Mouse (Mus musculus): ENCODE measurements around the gene Asna1. TPM values are rescaled to one million over a fixed set of nuclear protein-coding genes. Genes with fewer than 3 reads are reported as not detected.

The Asna1 gene
- polyA plus RNA-seq, 1 experiment from 2014 or later, result 130 TPM

GRCm38 (mm10) chr8:84969241-84970134 is 55.6 kb downstream of the Asna1 start, which contains the start of the genes Gm49661, Prdx2 and Rnaseh2a:
Gene Gm49661, minus strand, starts transcription at chr8:84969433.
Gene Prdx2, plus strand, starts transcription at chr8:84969587.
Gene Rnaseh2a, minus strand, starts transcription at chr8:84969767.
- Histone ChIP-seq H3K27me3 (ENCODE audit: control insufficient read depth, insufficient read depth, low read length) (no peaks in the 10 kb centered on the region), H3K4me2 (ENCODE audit: low read depth) (peak within 1 kb of the TSS; percentile 83), H3K4me3 (ENCODE audit: low read depth, low read length) (peak within 1 kb of the TSS; percentile 77), H3K9me3 (ENCODE audit: control insufficient read depth, low read length) (no peaks in the 10 kb centered on the region), H3K4me1 (ENCODE audit: control insufficient read depth, insufficient read depth, low read length) (peaks cover 16% of the 10 kb centered on the region), H3K36me3 (ENCODE audit: control insufficient read depth, insufficient read depth, low read length) (no peaks in the 10 kb centered on the region; the same call in 1 of the 2 replicates), H3K27ac (ENCODE audit: low read depth, low read length) (peak within 1 kb of the TSS; percentile 74), H3K9ac (ENCODE audit: low read length) (peak within 1 kb of the TSS; percentile 97)
- under 1% methylated on average over 56 of the region's 56 CpGs for WGBS
- peak; percentile 59 for ATAC-seq (ENCODE audit: insufficient read depth, low FRiP score, low TSS enrichment)
- DNase-seq (ENCODE audit: low spot score), result peak; percentile 86

- DNase-seq (ENCODE audit: low spot score) (no peak), ATAC-seq (ENCODE audit: insufficient read depth, low FRiP score, low TSS enrichment) (no peak)
- peaks cover 16% of the 10 kb centered on the region for H3K4me1 ChIP-seq (ENCODE audit: control insufficient read depth, insufficient read depth, low read length)
- peak overlapping the region; percentile 77 for H3K4me3 ChIP-seq (ENCODE audit: low read depth, low read length)
- H3K27me3 ChIP-seq (ENCODE audit: control insufficient read depth, insufficient read depth, low read length), result no peaks in the 10 kb centered on the region
- peak overlapping the region; percentile 83 for H3K4me2 ChIP-seq (ENCODE audit: low read depth)
- H3K9me3 ChIP-seq (ENCODE audit: control insufficient read depth, low read length), result no peaks in the 10 kb centered on the region
- H3K9ac ChIP-seq (ENCODE audit: low read length), result peak overlapping the region; percentile 97
- no peaks in the 10 kb centered on the region; the same call in 1 of the 2 replicates for H3K36me3 ChIP-seq (ENCODE audit: control insufficient read depth, insufficient read depth, low read length)
- 14% methylated on average over 2 of the region's 2 CpGs for WGBS
- H3K27ac ChIP-seq (ENCODE audit: low read depth, low read length), result no peak overlapping the region
These were observed 56.4 kb downstream of the Asna1 start for GRCm38 (mm10) chr8:84968650-84969049.

Small RNAs within 50 kb of the gene (microRNA-seq; reads per million reads assigned to microRNA genes)
- not detected for gene Mir7070

Other genes with a start within 250 kb of the Asna1 start
- gene Nfix, start 224.9 kb downstream of the Asna1 start, polyA plus RNA-seq (2014; fragmentation: Nextera tagmentation; extraction: Ambion mirVana), result 3.1 and 3.7 TPM in 2 replicates
- 4.7 and 7.3 TPM in 2 replicates for gene Dand5, start 202.5 kb downstream of the Asna1 start, polyA plus RNA-seq (2014; fragmentation: Nextera tagmentation; extraction: Ambion mirVana)
- gene Gadd45gip1, start 193.8 kb downstream of the Asna1 start, polyA plus RNA-seq (2014; fragmentation: Nextera tagmentation; extraction: Ambion mirVana), result 38.6 and 38.7 TPM in 2 replicates
- gene Rad23a, start 184.6 kb downstream of the Asna1 start, polyA plus RNA-seq (2014; fragmentation: Nextera tagmentation; extraction: Ambion mirVana), result 101 TPM in 2 replicates
- gene Calr, start 178.3 kb downstream of the Asna1 start, polyA plus RNA-seq (2014; fragmentation: Nextera tagmentation; extraction: Ambion mirVana), result 870 and 925 TPM in 2 replicates
- gene Farsa, start 168.3 kb downstream of the Asna1 start, polyA plus RNA-seq (2014; fragmentation: Nextera tagmentation; extraction: Ambion mirVana), result 95.7 and 104 TPM in 2 replicates
- 50.5 and 56.9 TPM in 2 replicates for gene Syce2, start 153.2 kb downstream of the Asna1 start, polyA plus RNA-seq (2014; fragmentation: Nextera tagmentation; extraction: Ambion mirVana)
- 31.5 and 33.7 TPM in 2 replicates for gene Gcdh, start 131.4 kb downstream of the Asna1 start, polyA plus RNA-seq (2014; fragmentation: Nextera tagmentation; extraction: Ambion mirVana)
- gene Klf1, start 123.4 kb downstream of the Asna1 start, polyA plus RNA-seq (2014; fragmentation: Nextera tagmentation; extraction: Ambion mirVana), result 11.8 and 12.9 TPM in 2 replicates
- 4.0 and 4.9 TPM in 2 replicates for gene Dnase2a, start 116.7 kb downstream of the Asna1 start, polyA plus RNA-seq (2014; fragmentation: Nextera tagmentation; extraction: Ambion mirVana)
- 13.8 and 14.6 TPM in 2 replicates for gene Mast1, start 87.9 kb downstream of the Asna1 start, polyA plus RNA-seq (2014; fragmentation: Nextera tagmentation; extraction: Ambion mirVana)
- gene Rtbdn, start 78.3 kb downstream of the Asna1 start, polyA plus RNA-seq (2014; fragmentation: Nextera tagmentation; extraction: Ambion mirVana), result 0.25 TPM in 1 of 2 replicates, not detected in the other
- not detected in 2 replicates for gene Gm49661, start 55.8 kb downstream of the Asna1 start, polyA plus RNA-seq (2014; fragmentation: Nextera tagmentation; extraction: Ambion mirVana)
- 1,335 and 1,358 TPM in 2 replicates for gene Prdx2, start 55.7 kb downstream of the Asna1 start, polyA plus RNA-seq (2014; fragmentation: Nextera tagmentation; extraction: Ambion mirVana)
- gene Rnaseh2a, start 55.5 kb downstream of the Asna1 start, polyA plus RNA-seq (2014; fragmentation: Nextera tagmentation; extraction: Ambion mirVana), result 92.9 and 116 TPM in 2 replicates
- gene Junb, start 46.6 kb downstream of the Asna1 start, polyA plus RNA-seq (2014; fragmentation: Nextera tagmentation; extraction: Ambion mirVana), result 6.2 and 6.9 TPM in 2 replicates
- gene Hook2, start 34.7 kb downstream of the Asna1 start, polyA plus RNA-seq (2014; fragmentation: Nextera tagmentation; extraction: Ambion mirVana), result 10.5 and 12.9 TPM in 2 replicates
- gene Best2, start 10.8 kb downstream of the Asna1 start, polyA plus RNA-seq (2014; fragmentation: Nextera tagmentation; extraction: Ambion mirVana), result not detected in 2 replicates
- 158 and 170 TPM in 2 replicates for gene Trir, start 1.5 kb upstream of the Asna1 start, polyA plus RNA-seq (2014; fragmentation: Nextera tagmentation; extraction: Ambion mirVana)
- gene Tnpo2, start 11.6 kb upstream of the Asna1 start, polyA plus RNA-seq (2014; fragmentation: Nextera tagmentation; extraction: Ambion mirVana), result 16.3 and 19.7 TPM in 2 replicates
- gene Fbxw9, start 34.8 kb upstream of the Asna1 start, polyA plus RNA-seq (2014; fragmentation: Nextera tagmentation; extraction: Ambion mirVana), result 25.0 and 25.8 TPM in 2 replicates
- not detected in 2 replicates for gene Gm5741, start 42.7 kb upstream of the Asna1 start, polyA plus RNA-seq (2014; fragmentation: Nextera tagmentation; extraction: Ambion mirVana)
- gene Dhps, start 46.5 kb upstream of the Asna1 start, polyA plus RNA-seq (2014; fragmentation: Nextera tagmentation; extraction: Ambion mirVana), result 70.3 and 73.8 TPM in 2 replicates
- gene Wdr83os, start 55.5 kb upstream of the Asna1 start, polyA plus RNA-seq (2014; fragmentation: Nextera tagmentation; extraction: Ambion mirVana), result 117 and 119 TPM in 2 replicates
- 52.6 and 60.6 TPM in 2 replicates for gene Wdr83, start 56.0 kb upstream of the Asna1 start, polyA plus RNA-seq (2014; fragmentation: Nextera tagmentation; extraction: Ambion mirVana)
- gene Man2b1, start 58.0 kb upstream of the Asna1 start, polyA plus RNA-seq (2014; fragmentation: Nextera tagmentation; extraction: Ambion mirVana), result 14.4 and 17.4 TPM in 2 replicates
- gene Zfp791, start 97.8 kb upstream of the Asna1 start, polyA plus RNA-seq (2014; fragmentation: Nextera tagmentation; extraction: Ambion mirVana), result 1.2 and 1.7 TPM in 2 replicates
- not detected in 2 replicates for gene Cks1brt, start 126.6 kb upstream of the Asna1 start, polyA plus RNA-seq (2014; fragmentation: Nextera tagmentation; extraction: Ambion mirVana)
- gene Olfr371, start 200.7 kb upstream of the Asna1 start, polyA plus RNA-seq (2014; fragmentation: Nextera tagmentation; extraction: Ambion mirVana), result not detected in 2 replicates